Mouse (Mus musculus): ENCODE measurements at regions not wholly inside any gene's neighbourhood (a gene's known extent, or its start where the extent isn't known, plus 50 kb on each side); places are given as distances from the start of the nearest gene placed in this dataset.

- DNase-seq: no peak
Measured at GRCm38 (mm10) chr15:16404077-16404476, 324.5 kb upstream of the Cdh9 start.

GRCm38 (mm10) chr15:16406203-16406602 lies 322.4 kb upstream of the Cdh9 start:
- no peak for DNase-seq

GRCm38 (mm10) chr15:16411686-16412085 lies 316.9 kb upstream of the Cdh9 start:
- DNase-seq: no peak

- DNase-seq: no peak
Measured at GRCm38 (mm10) chr15:16417719-16418118, 310.8 kb upstream of the Cdh9 start.

GRCm38 (mm10) chr15:16423019-16423418 lies 305.5 kb upstream of the Cdh9 start:
- DNase-seq: no peak

GRCm38 (mm10) chr15:16446631-16447030 lies 281.9 kb upstream of the Cdh9 start:
- no peak for DNase-seq

- DNase-seq: peak; percentile 2 to 28
Measured at GRCm38 (mm10) chr15:16491238-16491637, 237.3 kb upstream of the Cdh9 start.

- DNase-seq: no peak
Measured at GRCm38 (mm10) chr15:16492871-16493270, 235.7 kb upstream of the Cdh9 start.

- no peak for DNase-seq
Measured at GRCm38 (mm10) chr15:16520556-16520955, 208.0 kb upstream of the Cdh9 start.

GRCm38 (mm10) chr15:16532587-16532986 lies 196.0 kb upstream of the Cdh9 start:
- no peak for DNase-seq

GRCm38 (mm10) chr15:16541226-16541625 lies 187.3 kb upstream of the Cdh9 start:
- no peak for DNase-seq

GRCm38 (mm10) chr15:16555173-16555572 lies 173.4 kb upstream of the Cdh9 start:
- no peak for DNase-seq

- no peak for DNase-seq
Measured at GRCm38 (mm10) chr15:16556338-16556737, 172.2 kb upstream of the Cdh9 start.

GRCm38 (mm10) chr15:16566155-16566732 lies 162.3 kb upstream of the Cdh9 start:
- DNase-seq: no peak

- DNase-seq: no peak
Measured at GRCm38 (mm10) chr15:16566799-16567198, 161.8 kb upstream of the Cdh9 start.

- no peak for DNase-seq
Measured at GRCm38 (mm10) chr15:16616812-16617211, 111.7 kb upstream of the Cdh9 start.

- no peak for DNase-seq
Measured at GRCm38 (mm10) chr15:16629341-16630121, 99.0 kb upstream of the Cdh9 start.

GRCm38 (mm10) chr15:16639631-16640030 lies 88.9 kb upstream of the Cdh9 start:
- peak; percentile 3 to 20 for DNase-seq

GRCm38 (mm10) chr15:16652934-16653669 lies 75.5 kb upstream of the Cdh9 start:
- DNase-seq: no peak

GRCm38 (mm10) chr15:16653690-16654089 lies 74.9 kb upstream of the Cdh9 start:
- DNase-seq: no peak

GRCm38 (mm10) chr15:16661226-16661625 lies 67.3 kb upstream of the Cdh9 start:
- no peak for DNase-seq
